Mouse (Mus musculus) hindbrain, embryonic 10.5 days (tissue): Measurements from ENCODE around the gene Sf1. TPM values are rescaled to one million over a fixed set of nuclear protein-coding genes. Genes with fewer than 3 reads are reported as not detected.
A peak's percentile ranks its signal among the peaks of the same experiment; 100 is the strongest.

Source experiments
- DNase-seq: peaks from one replicate; pipeline ENCODE4 v3.0.0-alpha.2; 2017; ENCODE audit warnings: low spot score
- H3K27ac ChIP-seq: fragments of 300-500 bp; sonication (generic); 2 replicates; pipeline ENCODE4 v1.5.1; 2016; ENCODE audit warnings: mild to moderate bottlenecking, moderate library complexity
- H3K27me3 ChIP-seq: fragments of 300-500 bp; sonication (generic); 2 replicates; pipeline ENCODE4 v1.6.1; 2016; ENCODE audit warnings: mild to moderate bottlenecking; ENCODE audit not compliant: poor library complexity, insufficient read depth, severe bottlenecking
- H3K36me3 ChIP-seq: fragments of 300-500 bp; sonication (generic); 2 replicates; pipeline ENCODE4 v1.6.1; 2016; ENCODE audit warnings: mild to moderate bottlenecking, moderate library complexity
- H3K4me1 ChIP-seq: fragments of 300-500 bp; sonication (generic); replicated peaks from 2 replicates; pipeline ENCODE4 v1.6.1; 2016; ENCODE audit warnings: mild to moderate bottlenecking
- H3K4me3 ChIP-seq: fragments of 300-500 bp; sonication (generic); 2 replicates; pipeline ENCODE4 v1.5.1; 2016; ENCODE audit warnings: mild to moderate bottlenecking, moderate library complexity
- H3K9me3 ChIP-seq: fragments of 300-500 bp; sonication (generic); 2 replicates; pipeline ENCODE4 v1.6.1; 2016; ENCODE audit warnings: mild to moderate bottlenecking, moderate library complexity
- WGBS: fragments of 180-500 bp; shearing (Covaris S2); methylation state at CpG from one replicate; pipeline ENCODE4 v1.1.7; 2016; 5-methylcytosine and 5-hydroxymethylcytosine counted together
- polyA plus RNA-seq: library from polyadenylated mRNA; unstranded; fragments of >200 nt; fragmentation: Nextera tagmentation; extraction: Ambion mirVana; gene quantifications from 2 replicates; pipeline ENCODE4 v1.2.1, GENCODE M21; 2016

Sf1 gene
- polyA plus RNA-seq, 1 experiment from 2014 or later = 221 TPM

DNA sequence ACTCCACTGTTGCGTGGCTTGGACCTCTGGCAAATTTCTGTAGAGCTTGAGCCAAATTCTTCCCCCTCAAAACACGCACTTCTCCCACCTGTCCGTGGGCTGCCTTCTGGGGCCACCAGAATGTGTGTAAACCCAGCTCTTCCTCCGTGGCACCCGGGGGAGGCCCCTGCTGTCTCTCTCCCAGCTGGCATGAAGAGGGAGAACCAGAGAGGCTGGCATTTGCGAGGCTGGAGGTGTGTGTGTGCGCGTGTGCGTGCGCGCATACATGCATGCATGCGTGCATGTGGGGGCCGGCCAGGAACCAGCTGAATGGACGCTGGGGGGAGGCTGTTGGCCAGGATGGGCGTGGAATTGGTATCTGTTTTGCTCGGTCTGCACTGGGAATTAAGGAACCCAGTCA, 59.8 kb downstream of the Sf1 start:
- no peak overlapping the region for H3K4me3 ChIP-seq
- H3K27ac ChIP-seq = no peak overlapping the region
- H3K27me3 ChIP-seq = peaks cover 96% of the 10 kb centered on the region
- H3K9me3 ChIP-seq = no peaks in the 10 kb centered on the region
- 88% methylated on average over 16 of the region's 16 CpGs for WGBS
- H3K36me3 ChIP-seq = no peaks in the 10 kb centered on the region
- no peak for DNase-seq
- H3K4me1 ChIP-seq = peaks cover 68% of the 10 kb centered on the region

DNA sequence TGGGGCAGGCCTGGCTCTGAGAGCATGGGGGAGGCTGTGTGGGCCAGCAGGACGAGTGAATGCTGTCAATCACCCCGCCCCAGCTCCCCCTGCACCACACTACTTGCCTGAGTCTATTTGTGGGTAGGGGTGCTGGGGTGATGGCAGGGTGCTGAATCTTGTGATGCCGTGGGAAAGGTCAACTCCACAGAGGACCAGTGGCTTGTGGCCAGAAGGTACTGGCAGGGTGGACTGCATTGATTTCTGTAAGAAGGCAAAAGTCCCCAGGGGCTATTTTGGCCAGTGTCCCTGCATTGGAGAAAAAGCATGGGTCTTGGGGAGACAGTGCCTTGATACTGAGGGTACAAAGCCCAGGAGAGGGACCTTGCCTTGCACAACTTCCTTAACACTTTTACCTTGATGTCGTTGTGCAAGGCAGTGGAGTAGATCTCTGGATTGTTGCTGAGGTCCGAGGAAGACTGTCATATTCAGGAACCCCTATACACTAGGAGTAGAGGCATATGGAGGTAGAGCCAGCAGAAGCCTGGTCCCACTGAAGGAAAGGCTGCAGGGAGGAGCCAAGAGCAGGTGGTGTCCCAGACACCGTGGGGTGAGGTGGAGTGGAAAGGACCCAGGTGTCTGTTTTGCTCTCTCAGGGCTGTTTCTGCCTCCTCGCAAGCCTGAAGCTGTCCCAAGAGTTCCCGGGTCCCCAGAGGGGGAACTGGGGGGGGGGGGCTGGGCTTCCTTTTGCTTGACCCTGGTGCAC, 60.8 kb downstream of the Sf1 start:
- no peaks in the 10 kb centered on the region for H3K9me3 ChIP-seq
- WGBS = 65% methylated on average over 8 of the region's 8 CpGs
- no peak overlapping the region for H3K4me3 ChIP-seq
- no peaks in the 10 kb centered on the region for H3K36me3 ChIP-seq
- peaks cover 98% of the 10 kb centered on the region for H3K27me3 ChIP-seq
- peaks cover 68% of the 10 kb centered on the region for H3K4me1 ChIP-seq
- no peak for DNase-seq
- 0 out of 2 replicates have a peak overlapping the region, but pooled peaks have one; percentile 5 for H3K27ac ChIP-seq

- Histone ChIP-seq H3K4me3 (no peak overlapping the region), H3K4me1 (peaks cover 60% of the 10 kb centered on the region), H3K27me3 (peaks cover 98% of the 10 kb centered on the region), H3K36me3 (no peaks in the 10 kb centered on the region), H3K27ac (no peak overlapping the region), H3K9me3 (no peaks in the 10 kb centered on the region)
- no peak for DNase-seq
- WGBS = 65% methylated on average over 5 of the region's 5 CpGs
Measured at GRCm38 (mm10) chr19:6425595-6425994, 62.1 kb downstream of the Sf1 start.

DNA sequence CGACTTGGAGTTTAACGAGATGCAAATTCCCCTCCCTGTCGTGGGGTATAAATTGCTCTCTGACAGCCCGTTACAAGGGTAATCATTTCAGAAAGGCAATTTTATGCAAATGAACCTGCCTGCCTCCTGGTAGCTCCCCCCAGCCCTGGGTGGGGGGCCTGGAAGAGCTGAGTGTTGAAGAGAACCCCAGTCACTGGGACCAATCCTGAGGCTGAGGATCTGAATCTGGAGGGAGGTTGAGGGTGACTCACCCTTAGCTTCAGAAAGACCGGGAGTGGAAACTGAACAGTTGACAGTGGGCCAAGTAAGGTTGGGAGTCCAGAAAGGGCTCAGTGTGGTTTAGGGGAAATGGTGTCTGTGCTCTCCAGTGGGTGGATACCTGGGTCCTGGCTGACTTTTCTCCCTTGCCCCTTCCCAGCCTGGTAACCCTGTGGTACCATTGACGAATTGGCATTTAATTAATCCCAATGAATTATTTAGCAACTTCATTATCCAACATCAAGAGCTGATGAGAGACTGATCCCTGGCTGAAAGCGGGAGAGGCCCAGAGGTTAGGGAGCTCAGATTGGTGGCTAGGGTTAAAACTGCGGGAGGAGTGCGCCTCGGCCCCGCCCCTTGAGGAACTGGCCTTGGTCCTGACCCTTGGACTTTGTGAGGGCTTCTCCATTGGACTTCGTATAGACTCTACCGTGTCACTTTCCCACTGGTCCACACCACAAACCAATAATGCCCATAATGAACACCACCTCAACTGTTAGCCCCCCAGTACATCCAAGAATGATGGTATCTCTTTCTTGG, 63.4 kb downstream of the Sf1 start:
- 24% methylated on average over 13 of the region's 13 CpGs for WGBS
- H3K27me3 ChIP-seq = peaks cover 95% of the 10 kb centered on the region
- DNase-seq = peak; percentile 71
- H3K4me3 ChIP-seq = peak overlapping the region; percentile 11; the same call in 1 of the 2 replicates
- H3K36me3 ChIP-seq = no peaks in the 10 kb centered on the region
- H3K27ac ChIP-seq = no peak overlapping the region
- H3K4me1 ChIP-seq = peaks cover 55% of the 10 kb centered on the region
- no peaks in the 10 kb centered on the region for H3K9me3 ChIP-seq

Other genes starting within 250 kb of the Sf1 start
- 70.0 and 70.1 TPM in 2 replicates for gene Sac3d1, start 245.0 kb upstream of the Sf1 start, polyA plus RNA-seq
- gene Snx15, start 235.4 kb upstream of the Sf1 start, polyA plus RNA-seq = 27.0 and 35.1 TPM in 2 replicates
- gene Batf2, start 222.7 kb upstream of the Sf1 start, polyA plus RNA-seq = 0.09 TPM in 1 of 2 replicates, not detected in the other
- 125 and 130 TPM in 2 replicates for gene Arl2, start 222.1 kb upstream of the Sf1 start, polyA plus RNA-seq
- 0.12 TPM in 1 of 2 replicates, not detected in the other for gene Majin, start 179.3 kb upstream of the Sf1 start, polyA plus RNA-seq
- gene Gpha2, start 137.3 kb upstream of the Sf1 start, polyA plus RNA-seq = 0.57 TPM in 1 of 2 replicates, not detected in the other
- gene Ppp2r5b, start 127.8 kb upstream of the Sf1 start, polyA plus RNA-seq = 37.8 and 53.8 TPM in 2 replicates
- 10.3 and 14.9 TPM in 2 replicates for gene Atg2a, start 122.0 kb upstream of the Sf1 start, polyA plus RNA-seq
- gene Ehd1, start 87.0 kb upstream of the Sf1 start, polyA plus RNA-seq = 87.8 and 103 TPM in 2 replicates
- 0.29 and 0.37 TPM in 2 replicates for gene Cdc42bpg, start 57.2 kb upstream of the Sf1 start, polyA plus RNA-seq
- 125 and 129 TPM in 2 replicates for gene Men1, start 28.7 kb upstream of the Sf1 start, polyA plus RNA-seq
- 13.1 and 14.7 TPM in 2 replicates for gene Map4k2, start 22.6 kb upstream of the Sf1 start, polyA plus RNA-seq
- gene Pygm, start 20.7 kb downstream of the Sf1 start, polyA plus RNA-seq = 1.3 and 1.9 TPM in 2 replicates
- gene Rasgrp2, start 35.6 kb downstream of the Sf1 start, polyA plus RNA-seq = 20.5 and 20.7 TPM in 2 replicates
- gene Nrxn2, start 55.0 kb downstream of the Sf1 start, polyA plus RNA-seq = 4.4 and 13.2 TPM in 2 replicates
- not detected in 2 replicates for gene Slc22a12, start 179.3 kb downstream of the Sf1 start, polyA plus RNA-seq